In genomic region chr6:38534640-38535365, GRCm38 (mm10) we compare ENCODE assay signal across 8 mouse cellular contexts. TPM values are rescaled to one million over a fixed set of nuclear protein-coding genes. Genes with fewer than 3 reads are reported as not detected.
DNase-seq lines count a peak whose midpoint lies in the region; ATAC-seq and TF ChIP-seq lines count a peak whose summit lies in the region.

No protein-coding gene starts in this region.

- peak; percentile 98 for DNase-seq in gastrocnemius, adult 2 months
- peak; percentile 95 for DNase-seq in hindbrain, postnatal 0 days (ENCODE audit: low spot score)
- peak; percentile 95 to 99 for DNase-seq in left cerebral cortex, adult 2 months (ENCODE audit: extremely low spot score in 1 of 2, low spot score in 2 of 2)
- DNase-seq in retina, postnatal 7 days (ENCODE audit: low read depth, low spot score) = peak; percentile 99
- peak; percentile 96 to 99 for DNase-seq in urinary bladder, adult 18-20 months (ENCODE audit: low spot score in 2 of 2)

- H3K27ac ChIP-seq in gastrocnemius, adult 2 months = peak overlapping the region; percentile 100
- H3K27ac ChIP-seq in hindbrain, postnatal 0 days = peak overlapping the region; percentile 93
- peak overlapping the region; percentile 100 for H3K27ac ChIP-seq in left cerebral cortex, adult 2 months
- peak overlapping the region; percentile 96 for H3K27ac ChIP-seq in macrophage

- peak; percentile 50 for ATAC-seq in activated CD4-positive, CD25-positive, alpha-beta regulatory T cell, adult 4 months
- peak; percentile 63 for ATAC-seq in common myeloid progenitor, adult 5-6 weeks (replicated peaks; ENCODE audit: low read depth, poor library complexity, severe bottlenecking)
- peak; percentile 71 for ATAC-seq in hindbrain, postnatal 0 days

- peak overlapping the region; percentile 86 for H3K4me2 ChIP-seq in hindbrain, postnatal 0 days (ENCODE audit: low read depth, low read length)

- H3K4me1 ChIP-seq in hindbrain, postnatal 0 days (ENCODE audit: insufficient read depth, low read length) = 0 out of 2 replicates have a peak, but pooled peaks cover 3% of the 10 kb centered on the region

- peak overlapping the region; percentile 100 for H3K4me3 ChIP-seq in gastrocnemius, adult 2 months
- peak overlapping the region; percentile 64 for H3K4me3 ChIP-seq in hindbrain, postnatal 0 days (ENCODE audit: low read length)
- peak overlapping the region; percentile 91 for H3K4me3 ChIP-seq in left cerebral cortex, adult 2 months
- H3K4me3 ChIP-seq in macrophage (ENCODE audit: inconsistent target) = peak overlapping the region; percentile 81

- H3K36me3 ChIP-seq in hindbrain, postnatal 0 days (ENCODE audit: insufficient read depth, low read length) = no peaks in the 10 kb centered on the region
- H3K36me3 ChIP-seq in macrophage (ENCODE audit: inconsistent target) = no peaks in the 10 kb centered on the region

- peak; percentile 87 for TF ChIP-seq CTCF in gastrocnemius, adult 2 months (IDR thresholded peaks at IDR 0.05)
- TF ChIP-seq CTCF in hindbrain, postnatal 0 days (IDR thresholded peaks at IDR 0.05; ENCODE audit: low read depth) = peak; percentile 94
- peak; percentile 80 for TF ChIP-seq CTCF in left cerebral cortex, adult 2 months (IDR thresholded peaks at IDR 0.05)

- intact Hi-C loops in gastrocnemius, adult 2 months (cut with DNase I) = loop anchor here (1.0 to 5.0 kb wide), 2 partner anchors 15 to 103 kb away; partner anchors contain the start of gene Ubn2
- intact Hi-C loops in left cerebral cortex, adult 2 months (cut with DNase I) = loop anchor here (1.0 to 5.0 kb wide), 3 partner anchors 16 to 162 kb away; partner anchors contain the start of gene Luc7l2

- H3K9me3 ChIP-seq in hindbrain, postnatal 0 days (ENCODE audit: low read length) = no peaks in the 10 kb centered on the region

- no peaks in the 10 kb centered on the region for H3K27me3 ChIP-seq in hindbrain, postnatal 0 days (ENCODE audit: insufficient read depth, low read length)

- peak overlapping the region; percentile 81 for H3K9ac ChIP-seq in hindbrain, postnatal 0 days (replicated peaks; ENCODE audit: low read length)

- WGBS in hindbrain, postnatal 0 days = 0% methylated on average over 51 of the region's 53 CpGs
- under 1% methylated on average over 45 of the region's 53 CpGs for WGBS in macrophage (ENCODE audit: missing documents)

- no peaks in the 10 kb centered on the region for H3K79me2 ChIP-seq in macrophage (ENCODE audit: inconsistent target)

RNA-seq across cellular contexts. Expression of gene Fmc1, which starts 1.5 kb away (rescaled TPM):
- 10 to 100 TPM; 70.9 to 75.0 TPM for polyA plus RNA-seq in activated CD4-positive, CD25-positive, alpha-beta regulatory T cell, adult 4 months (2017; shearing (Covaris generic))
- 11.7 and 47.1 TPM in 2 replicates for total RNA-seq in common myeloid progenitor, adult 5-6 weeks (2017)
- 100 to 1,000 TPM; 128 to 218 TPM for total RNA-seq in gastrocnemius, adult 2 months (2021)
- 22.5 and 55.8 TPM in 2 replicates for total RNA-seq in hindbrain, postnatal 0 days (2014; rRNA removed)
- polyA plus RNA-seq in hindbrain, postnatal 0 days (2015; fragmentation: Nextera tagmentation; extraction: Ambion mirVana) = 256 and 260 TPM in 2 replicates
- 10 to 100 TPM; 53.2 to 58.7 TPM for total RNA-seq in left cerebral cortex, adult 2 months (2021)
- total RNA-seq in macrophage (2018; cell fraction: chromatin; rRNA removed) = 1 to 10 TPM in 5 of 26 experiments, not detected in 21; 2.4 to 3.5 (median 3.3) TPM
- 10 to 100 TPM in 10 of 26 experiments, 1 to 10 TPM in 16; 5.2 to 15.2 (median 8.9) TPM for total RNA-seq in macrophage (2018; cell fraction: cytosol; rRNA removed)
- total RNA-seq in macrophage (2018; cell fraction: nucleus; rRNA removed) = 1 to 10 TPM in 9 of 26 experiments, not detected in 17; 1.8 to 5.5 (median 3.1) TPM
- 2.8 to 13.1 TPM (median 8.6 TPM) in 3 replicates for polyA plus RNA-seq in macrophage (2018)

RNA-seq across cellular contexts. Expression of gene Luc7l2, which starts 16.3 kb away (rescaled TPM):
- 100 to 1,000 TPM; 101 to 117 TPM for polyA plus RNA-seq in activated CD4-positive, CD25-positive, alpha-beta regulatory T cell, adult 4 months (2017; shearing (Covaris generic))
- total RNA-seq in common myeloid progenitor, adult 5-6 weeks (2017) = 284 and 303 TPM in 2 replicates
- 100 to 1,000 TPM; 128 to 134 TPM for total RNA-seq in gastrocnemius, adult 2 months (2021)
- 45.0 and 54.3 TPM in 2 replicates for total RNA-seq in hindbrain, postnatal 0 days (2014; rRNA removed)
- polyA plus RNA-seq in hindbrain, postnatal 0 days (2015; fragmentation: Nextera tagmentation; extraction: Ambion mirVana) = 36.7 and 44.4 TPM in 2 replicates
- total RNA-seq in left cerebral cortex, adult 2 months (2021) = 100 to 1,000 TPM; 180 to 183 TPM
- 1,000 to 10,000 TPM; 1,179 to 1,778 (median 1,568) TPM for total RNA-seq in macrophage (2018; cell fraction: chromatin; rRNA removed)
- 100 to 1,000 TPM in 5 of 26 experiments, 10 to 100 TPM in 21; 41.8 to 121 (median 62.5) TPM for total RNA-seq in macrophage (2018; cell fraction: cytosol; rRNA removed)
- 1,000 to 10,000 TPM in 9 of 26 experiments, 100 to 1,000 TPM in 17; 498 to 1,242 (median 889) TPM for total RNA-seq in macrophage (2018; cell fraction: nucleus; rRNA removed)
- polyA plus RNA-seq in macrophage (2018) = 72.9 to 93.0 TPM (median 86.6 TPM) in 3 replicates

Comparison
In these comparisons a context has a peak if more than half of its experiments do, and no peak if none do; other contexts are left out.
1. Peak in every context shown above with its lines: DNase-seq, ATAC-seq, H3K4me3 ChIP-seq and H3K27ac ChIP-seq.